ENCODE assay signal across 9 mouse cellular contexts in genomic region chr4:138395971-138396645, GRCm38 (mm10). TPM values are rescaled to one million over a fixed set of nuclear protein-coding genes. Genes with fewer than 3 reads are reported as not detected.
DNase-seq lines count a peak whose midpoint lies in the region; ATAC-seq and TF ChIP-seq lines count a peak whose summit lies in the region.
"Had no signal": no experiment of that assay in that cellular context is flagged by ENCODE, and none has a peak within 500 bp of the region (broad histone marks: within the 10 kb centered on the region; RNA-seq: fewer than 3 reads in every experiment).

Gene Fam43b (minus strand): TSS chr4:138396528.

- H3K27ac ChIP-seq in cerebellum, adult 2 months (ENCODE audit: insufficient read depth, low read length) = no peak within 1 kb of the TSS
- H3K27ac ChIP-seq in forebrain, embryonic 13.5 days = no peak within 1 kb of the TSS
- peak within 1 kb of the TSS; percentile 63; the same call in 1 of the 2 replicates for H3K27ac ChIP-seq in hindbrain, embryonic 16.5 days (ENCODE audit: low read depth, low read length)
- H3K27ac ChIP-seq in neural tube, embryonic 14.5 days (ENCODE audit: low read depth, low read length) = no peak within 1 kb of the TSS

- no peaks in the 10 kb centered on the region for H3K9me3 ChIP-seq in forebrain, embryonic 13.5 days (replicated peaks)
- H3K9me3 ChIP-seq in hindbrain, embryonic 16.5 days (ENCODE audit: control insufficient read depth, low read length) = no peaks in the 10 kb centered on the region; the same call in 1 of the 2 replicates
- no peaks in the 10 kb centered on the region for H3K9me3 ChIP-seq in neural tube, embryonic 14.5 days (ENCODE audit: control insufficient read depth, low read length)

- no peaks in the 10 kb centered on the region for H3K4me1 ChIP-seq in cerebellum, adult 2 months (ENCODE audit: control insufficient read depth, insufficient read depth, low read length)
- H3K4me1 ChIP-seq in forebrain, embryonic 13.5 days = peaks cover 21% of the 10 kb centered on the region
- peaks cover 15% of the 10 kb centered on the region for H3K4me1 ChIP-seq in hindbrain, embryonic 16.5 days (ENCODE audit: control insufficient read depth, insufficient read depth, low read depth, low read length)
- peaks cover 7% of the 10 kb centered on the region; the same call in 1 of the 2 replicates for H3K4me1 ChIP-seq in neural tube, embryonic 14.5 days (ENCODE audit: control insufficient read depth, insufficient read depth, low read length)

- H3K4me3 ChIP-seq in cerebellum, adult 2 months (replicated peaks; ENCODE audit: insufficient read depth, low read depth, low read length) = peak within 1 kb of the TSS; percentile 41
- peak within 1 kb of the TSS; percentile 37 for H3K4me3 ChIP-seq in forebrain, embryonic 13.5 days
- peak within 1 kb of the TSS; percentile 64 for H3K4me3 ChIP-seq in hindbrain, embryonic 16.5 days (ENCODE audit: low read length)
- peak within 1 kb of the TSS; percentile 40 for H3K4me3 ChIP-seq in neural tube, embryonic 14.5 days (ENCODE audit: low read depth, low read length)

- ATAC-seq in forebrain, embryonic 13.5 days = peak; percentile 43; the same call in 1 of the 2 replicates
- ATAC-seq in hindbrain, embryonic 16.5 days = peak; percentile 90
- ATAC-seq in neural tube, embryonic 14.5 days (ENCODE audit: low read depth) = peak; percentile 51; the same call in 1 of the 2 replicates

- WGBS in cerebellum, adult 2 months = 1% methylated on average over 46 of the region's 46 CpGs
- WGBS in forebrain, embryonic 13.5 days = 1% methylated on average over 46 of the region's 46 CpGs
- under 1% methylated on average over 43 of the region's 46 CpGs for whole genome bisulfite sequencing in hindbrain, embryonic 16.5 days
- WGBS in neural tube, embryonic 14.5 days = 1% methylated on average over 42 of the region's 46 CpGs

- H3K4me2 ChIP-seq in forebrain, embryonic 13.5 days = peak within 1 kb of the TSS; percentile 65
- peak within 1 kb of the TSS; percentile 87 for H3K4me2 ChIP-seq in hindbrain, embryonic 16.5 days (ENCODE audit: low read length)
- H3K4me2 ChIP-seq in neural tube, embryonic 14.5 days (ENCODE audit: low read depth, low read length) = peak within 1 kb of the TSS; percentile 76

- intact Hi-C loops in left cerebral cortex, postnatal 36 days (cut with DNase I) = no loop called here

- no peaks in the 10 kb centered on the region for H3K36me3 ChIP-seq in forebrain, embryonic 13.5 days (ENCODE audit: poor library complexity, severe bottlenecking)
- H3K36me3 ChIP-seq in hindbrain, embryonic 16.5 days (ENCODE audit: control insufficient read depth, insufficient read depth, low read length) = no peaks in the 10 kb centered on the region
- H3K36me3 ChIP-seq in neural tube, embryonic 14.5 days (ENCODE audit: control insufficient read depth, insufficient read depth, low read length) = no peaks in the 10 kb centered on the region

- DNase-seq in cerebellum, adult 2 months = peak; percentile 28 to 48
- DNase-seq in cerebellum, adult 11 months = no peak
- peak; percentile 49 for DNase-seq in adrenal gland, adult 8-10 months
- DNase-seq in left cerebral cortex, postnatal 36 days (ENCODE audit: low spot score in 2 of 2) = peak; percentile 82 to 87
- no peak for DNase-seq in thymus, postnatal 10 days (ENCODE audit: low spot score in 2 of 2)

- no peak for TF ChIP-seq CTCF in cerebellum, adult 2 months (IDR thresholded peaks at IDR 0.05; ENCODE audit: borderline replicate concordance, insufficient read depth, low read depth, low read length)

- peak within 1 kb of the TSS; percentile 48 for H3K9ac ChIP-seq in forebrain, embryonic 13.5 days
- peak within 1 kb of the TSS; percentile 78 for H3K9ac ChIP-seq in hindbrain, embryonic 16.5 days (ENCODE audit: low read depth, low read length)
- H3K9ac ChIP-seq in neural tube, embryonic 14.5 days (replicated peaks; ENCODE audit: low read depth, low read length) = peak within 1 kb of the TSS; percentile 48

- 0 out of 2 replicates have a peak, but pooled peaks have one; percentile 13 for TF ChIP-seq POLR2A in cerebellum, adult 2 months (IDR thresholded peaks at IDR 0.05; ENCODE audit: borderline replicate concordance, insufficient read depth, low read length)

- H3K27me3 ChIP-seq in cerebellum, adult 2 months (ENCODE audit: control insufficient read depth, insufficient read depth, low read length) = peaks cover 1% of the 10 kb centered on the region; the same call in 1 of the 2 replicates
- H3K27me3 ChIP-seq in forebrain, embryonic 13.5 days = peaks cover 79% of the 10 kb centered on the region
- peaks cover 48% of the 10 kb centered on the region for H3K27me3 ChIP-seq in hindbrain, embryonic 16.5 days (replicated peaks; ENCODE audit: control insufficient read depth, insufficient read depth, low read length)
- peaks cover 36% of the 10 kb centered on the region for H3K27me3 ChIP-seq in neural tube, embryonic 14.5 days (ENCODE audit: control insufficient read depth, insufficient read depth, low read length)

RNA-seq across cellular contexts. Expression of gene Fam43b, which starts in this region (rescaled TPM):
- polyA plus RNA-seq in cerebellum, adult 2 months (2012; rRNA removed) = 12.4 and 15.0 TPM in 2 replicates
- 1 to 10 TPM; 2.9 to 6.1 (median 3.9) TPM for total RNA-seq in adrenal gland, adult 8-10 months (2022)
- 0.84 and 0.96 TPM in 2 replicates for polyA plus RNA-seq in forebrain, embryonic 13.5 days (2015; fragmentation: Nextera tagmentation; extraction: Ambion mirVana)
- 16.6 and 17.3 TPM in 2 replicates for polyA plus RNA-seq in hindbrain, embryonic 16.5 days (2015; fragmentation: Nextera tagmentation; extraction: Ambion mirVana)
- 10 to 100 TPM; 27.0 to 35.4 TPM for total RNA-seq in left cerebral cortex, postnatal 36 days (2021)
- polyA plus RNA-seq in neural tube, embryonic 14.5 days (2014; fragmentation: Nextera tagmentation; extraction: Ambion mirVana) = 5.9 and 9.1 TPM in 2 replicates
- polyA plus RNA-seq: gonadal fat pad, adult 2 months had no signal

Comparison
In these comparisons a context has a peak if more than half of its experiments do, and no peak if none do; other contexts are left out.
1. DNase-seq: peak in cerebellum, adult 2 months (2 of 2), adrenal gland, adult 8-10 months (single experiment) and left cerebral cortex, postnatal 36 days (2 of 2); none in cerebellum, adult 11 months (single experiment) and thymus, postnatal 10 days (0 of 2).
2. Peak in ATAC-seq, H3K4me3 ChIP-seq, H3K9ac ChIP-seq and H3K4me2 ChIP-seq in forebrain, embryonic 13.5 days; RNA of the gene not detected or under 1 TPM.
3. Peak in every context shown above with its lines, with median percentiles within 50 percentile points of each other: H3K4me3 ChIP-seq, ATAC-seq, H3K4me2 ChIP-seq and H3K9ac ChIP-seq.